In genomic region chr15:92050996-92051352, GRCm38 (mm10) we compare ENCODE assay signal across 8 mouse cellular contexts. TPM values are rescaled to one million over a fixed set of nuclear protein-coding genes. Genes with fewer than 3 reads are reported as not detected.
DNase-seq lines count a peak whose midpoint lies in the region; ATAC-seq and TF ChIP-seq lines count a peak whose summit lies in the region.

Cntn1 (plus strand) TSS chr15:92051165.

- peak within 1 kb of the TSS; percentile 69 to 73 for H3K4me3 ChIP-seq in ES-E14 (ENCODE audit: insufficient read depth in 1 of 2, low read depth in 1 of 2, low read length in 2 of 2, poor library complexity in 1 of 2, severe bottlenecking in 1 of 2)
- peak within 1 kb of the TSS; percentile 60 for H3K4me3 ChIP-seq in forebrain, embryonic 13.5 days
- peak within 1 kb of the TSS; percentile 69 for H3K4me3 ChIP-seq in hindbrain, postnatal 0 days (ENCODE audit: low read length)

- WGBS in forebrain, embryonic 13.5 days, result 0% methylated on average over 17 of the region's 17 CpGs
- under 1% methylated on average over 17 of the region's 17 CpGs for WGBS in hindbrain, postnatal 0 days

- H3K9me3 ChIP-seq in ES-E14 (ENCODE audit: control insufficient read depth, insufficient read depth, low read depth, low read length), result no peaks in the 10 kb centered on the region
- no peaks in the 10 kb centered on the region for H3K9me3 ChIP-seq in forebrain, embryonic 13.5 days (replicated peaks)
- no peaks in the 10 kb centered on the region for H3K9me3 ChIP-seq in hindbrain, postnatal 0 days (ENCODE audit: low read length)

- H3K36me3 ChIP-seq in ES-E14 (ENCODE audit: control insufficient read depth, insufficient read depth, low read length, poor library complexity, severe bottlenecking), result no peaks in the 10 kb centered on the region
- no peaks in the 10 kb centered on the region for H3K36me3 ChIP-seq in forebrain, embryonic 13.5 days (ENCODE audit: poor library complexity, severe bottlenecking)
- H3K36me3 ChIP-seq in hindbrain, postnatal 0 days (ENCODE audit: insufficient read depth, low read length), result no peaks in the 10 kb centered on the region

- ATAC-seq in cerebellum, adult (ENCODE audit: insufficient number of reproducible peaks, low FRiP score, low TSS enrichment), result peak; percentile 89
- ATAC-seq in forebrain, embryonic 13.5 days, result peak; percentile 99
- ATAC-seq in hindbrain, postnatal 0 days, result peak; percentile 96
- ATAC-seq in activated CD4-positive, CD25-positive, alpha-beta regulatory T cell, adult 4 months, result no peak

- H3K4me1 ChIP-seq in ES-E14 (ENCODE audit: control insufficient read depth in 2 of 2, insufficient read depth in 2 of 2, low read length in 2 of 2, poor library complexity in 1 of 2), result no peaks in the 10 kb centered on the region; a peak in 1 of 4 replicates
- peaks cover 4% of the 10 kb centered on the region for H3K4me1 ChIP-seq in forebrain, embryonic 13.5 days
- H3K4me1 ChIP-seq in hindbrain, postnatal 0 days (ENCODE audit: insufficient read depth, low read length), result no peaks in the 10 kb centered on the region; the same call in 1 of the 2 replicates

- no peak within 1 kb of the TSS for H3K27ac ChIP-seq in ES-E14 (ENCODE audit: insufficient read depth, low read depth, low read length, poor library complexity, severe bottlenecking)
- H3K27ac ChIP-seq in forebrain, embryonic 13.5 days, result peak within 1 kb of the TSS; percentile 62
- peak within 1 kb of the TSS; percentile 90 for H3K27ac ChIP-seq in hindbrain, postnatal 0 days

- H3K9ac ChIP-seq in ES-E14 (ENCODE audit: insufficient read depth, low read depth, low read length, poor library complexity, severe bottlenecking), result peak within 1 kb of the TSS; percentile 1; the same call in 1 of the 2 replicates
- H3K9ac ChIP-seq in forebrain, embryonic 13.5 days, result peak within 1 kb of the TSS; percentile 61
- peak within 1 kb of the TSS; percentile 82 for H3K9ac ChIP-seq in hindbrain, postnatal 0 days (replicated peaks; ENCODE audit: low read length)

- peak; percentile 74 for DNase-seq in ES-E14 (ENCODE audit: low read depth, low spot score)
- peak; percentile 94 for DNase-seq in hindbrain, postnatal 0 days (ENCODE audit: low spot score)
- peak; percentile 92 for DNase-seq in left cerebral cortex, adult 11 months (ENCODE audit: low spot score)
- DNase-seq in mesoderm, embryonic 11.5 days (ENCODE audit: low read depth, low spot score), result peak; percentile 92
- peak; percentile 2 for DNase-seq in skeletal muscle tissue, adult 2 months (ENCODE audit: low read depth, low spot score)

- in situ Hi-C loops in ES-E14 (cut with MboI; ENCODE audit: low sequenced_read_pairs in 2 of 2, unreplicated experiment in 2 of 2), result no loop called here

- H3K4me2 ChIP-seq in forebrain, embryonic 13.5 days, result peak within 1 kb of the TSS; percentile 78
- peak within 1 kb of the TSS; percentile 72 for H3K4me2 ChIP-seq in hindbrain, postnatal 0 days (ENCODE audit: low read depth, low read length)

- H3K27me3 ChIP-seq in forebrain, embryonic 13.5 days, result 0 out of 2 replicates have a peak, but pooled peaks cover 3% of the 10 kb centered on the region
- no peaks in the 10 kb centered on the region for H3K27me3 ChIP-seq in hindbrain, postnatal 0 days (ENCODE audit: insufficient read depth, low read length)

- peak; percentile 36; the same call in 1 of the 2 replicates for TF ChIP-seq CTCF in hindbrain, postnatal 0 days (IDR thresholded peaks at IDR 0.05; ENCODE audit: low read depth)

TF ChIP-seq in ES-E14, 5 proteins besides CTCF, POLR2A, EP300 and RAD21:
- TF ChIP-seq ZNF384 (IDR thresholded peaks at IDR 0.05; ENCODE audit: low read depth, low read length) (no peak), CHD2 (IDR thresholded peaks at IDR 0.05; ENCODE audit: low read depth, low read length) (peak; percentile 70)

RNA-seq across cellular contexts. Expression of gene Cntn1, which starts in this region (rescaled TPM):
- 0.21 and 0.62 TPM in 2 replicates for total RNA-seq in ES-E14 (2012; rRNA removed)
- 7.6 and 10.0 TPM in 2 replicates for polyA plus RNA-seq in forebrain, embryonic 13.5 days (2015; fragmentation: Nextera tagmentation; extraction: Ambion mirVana)
- total RNA-seq in hindbrain, postnatal 0 days (2014; rRNA removed), result 284 TPM in 2 replicates
- 159 and 166 TPM in 2 replicates for polyA plus RNA-seq in hindbrain, postnatal 0 days (2015; fragmentation: Nextera tagmentation; extraction: Ambion mirVana)
- polyA plus RNA-seq in activated CD4-positive, CD25-positive, alpha-beta regulatory T cell, adult 4 months (2017; shearing (Covaris generic)), result under 1 TPM in 1 of 2 experiments, not detected in 1; 0.29 TPM

Comparison
In these comparisons a context has a peak if more than half of its experiments do, and no peak if none do; other contexts are left out.
1. RNA of gene Cntn1 (total RNA-seq): 284 TPM in hindbrain, postnatal 0 days; 0.21 to 0.62 TPM in ES-E14; every median in the first group is over 100 times any median in the second.
2. RNA of gene Cntn1 (polyA plus RNA-seq): 159 to 166 TPM in hindbrain, postnatal 0 days; 7.6 to 10.0 TPM in forebrain, embryonic 13.5 days and 0.29 TPM in activated CD4-positive, CD25-positive, alpha-beta regulatory T cell, adult 4 months; every median in the first group is over 10 times any median in the second.
3. Peak in DNase-seq, H3K4me3 ChIP-seq and H3K9ac ChIP-seq in ES-E14; RNA of the gene not detected or under 1 TPM.
4. DNase-seq: peak in every context shown above with its lines; median percentile 94 in hindbrain, postnatal 0 days; 92 in left cerebral cortex, adult 11 months; 92 in mesoderm, embryonic 11.5 days; 74 in ES-E14; 2 in skeletal muscle tissue, adult 2 months.
5. H3K9ac ChIP-seq: peak in every context shown above with its lines; median percentile 82 in hindbrain, postnatal 0 days; 61 in forebrain, embryonic 13.5 days; 1 in ES-E14.
6. Peak in every context shown above with its lines, with median percentiles within 50 percentile points of each other: H3K4me3 ChIP-seq.